Mouse (Mus musculus) ES-E14 (cell line): ENCODE data around the gene Taldo1. TPM values are rescaled to one million over a fixed set of nuclear protein-coding genes. Genes with fewer than 3 reads are reported as not detected.

ENCODE experiments used
- DNase-seq: peaks from one replicate; pipeline ENCODE4 v3.0.0-alpha.2; 2013; ENCODE audit warnings: low read depth, low spot score
- H3K27ac ChIP-seq: 2 replicates; pipeline ENCODE4 v1.5.1; 2012; ENCODE audit warnings: low read depth, mild to moderate bottlenecking, low read length, moderate library complexity, mixed read lengths; ENCODE audit not compliant: poor library complexity, insufficient read depth, severe bottlenecking
- H3K36me3 ChIP-seq: 2 replicates; pipeline ENCODE4 v1.6.1; 2012; ENCODE audit warnings: mild to moderate bottlenecking, low read length, moderate library complexity, mixed read lengths; ENCODE audit not compliant: control insufficient read depth, poor library complexity, insufficient read depth, severe bottlenecking
- H3K4me1 ChIP-seq, 2 experiments: fragments of 150-350 bp in 1 of 2; sonication (generic) in 1 of 2; 2 replicates each; pipeline ENCODE4 v1.6.1; 2012; ENCODE audit warnings: low read length in 2 of 2, mild to moderate bottlenecking in 1 of 2, mixed read lengths in 1 of 2; ENCODE audit not compliant: control insufficient read depth in 2 of 2, insufficient read depth in 2 of 2, poor library complexity in 1 of 2
- H3K4me3 ChIP-seq, 2 experiments: fragments of 150-350 bp in 1 of 2; sonication (generic) in 1 of 2; 2 replicates each; pipeline ENCODE4 v1.5.1; 2012; ENCODE audit warnings: low read length in 2 of 2, low read depth in 1 of 2, mild to moderate bottlenecking in 1 of 2, mixed read lengths in 1 of 2; ENCODE audit not compliant: insufficient read depth in 1 of 2, poor library complexity in 1 of 2, severe bottlenecking in 1 of 2
- H3K9ac ChIP-seq: 2 replicates; pipeline ENCODE4 v1.6.1; 2012; ENCODE audit warnings: low read depth, mild to moderate bottlenecking, low read length, mixed read lengths; ENCODE audit not compliant: poor library complexity, insufficient read depth, severe bottlenecking
- H3K9me3 ChIP-seq: fragments of 150-350 bp; sonication (generic); 2 replicates; pipeline ENCODE4 v1.6.1; 2012; ENCODE audit warnings: low read depth, mild to moderate bottlenecking, low read length; ENCODE audit not compliant: control insufficient read depth, insufficient read depth
- CHD2 ChIP-seq: IDR thresholded peaks from 2 replicates; pipeline ENCODE4 v1.6.1; 2014; ENCODE audit warnings: mild to moderate bottlenecking, low read depth, low read length, inconsistent platforms
- HCFC1 ChIP-seq: IDR thresholded peaks from 2 replicates; pipeline ENCODE4 v1.6.1; 2012; ENCODE audit warnings: low read length, inconsistent platforms, borderline replicate concordance; ENCODE audit not compliant: insufficient read depth
- MAFK ChIP-seq: IDR thresholded peaks from 2 replicates; pipeline ENCODE4 v1.6.1; 2014; ENCODE audit warnings: mild to moderate bottlenecking, low read depth, low read length, inconsistent platforms; ENCODE audit not compliant: insufficient read depth
- ZC3H11A ChIP-seq: IDR thresholded peaks from 2 replicates; pipeline ENCODE4 v1.6.1; 2012; ENCODE audit warnings: low read depth, mild to moderate bottlenecking, inconsistent platforms, low read length, borderline replicate concordance
- ZNF384 ChIP-seq: IDR thresholded peaks from 2 replicates; pipeline ENCODE4 v1.6.1; 2012; ENCODE audit warnings: low read depth, low read length, inconsistent platforms
- in situ Hi-C, 2 experiments: fragments of 600-800 bp; cut with MboI; formaldehyde crosslinking; loops; one replicate each; pipeline ENCODE4 v1.15.1; 2025; ENCODE audit warnings: low sequenced_read_pairs in 2 of 2, inconsistent platforms in 1 of 2; ENCODE audit not compliant: unreplicated experiment in 2 of 2
- total RNA-seq: library from RNA; depleted of rRNA; stranded (reverse); fragments of 300-350 nt; gene quantifications from 2 replicates; pipeline ENCODE4 v1.2.3, GENCODE M21; 2012

Taldo1 gene
- total RNA-seq, 1 experiment: 327 TPM

GRCm38 (mm10) chr7:141388487-141389109 is 3.4 kb upstream of the Taldo1 start:
- Histone ChIP-seq H3K4me1 (peaks cover 0 to 2% of the 10 kb centered on the region in 2 experiments; a peak in 2 of 4 replicates), H3K9ac (no peak overlapping the region), H3K9me3 (no peaks in the 10 kb centered on the region), H3K27ac (no peak overlapping the region), H3K4me3 (no peak overlapping the region), H3K36me3 (no peaks in the 10 kb centered on the region)
- in situ Hi-C loops: no loop called here
- TF ChIP-seq MAFK (no peak), HCFC1 (no peak), CHD2 (no peak), ZC3H11A (no peak), ZNF384 (no peak)
- no peak for DNase-seq

DNA sequence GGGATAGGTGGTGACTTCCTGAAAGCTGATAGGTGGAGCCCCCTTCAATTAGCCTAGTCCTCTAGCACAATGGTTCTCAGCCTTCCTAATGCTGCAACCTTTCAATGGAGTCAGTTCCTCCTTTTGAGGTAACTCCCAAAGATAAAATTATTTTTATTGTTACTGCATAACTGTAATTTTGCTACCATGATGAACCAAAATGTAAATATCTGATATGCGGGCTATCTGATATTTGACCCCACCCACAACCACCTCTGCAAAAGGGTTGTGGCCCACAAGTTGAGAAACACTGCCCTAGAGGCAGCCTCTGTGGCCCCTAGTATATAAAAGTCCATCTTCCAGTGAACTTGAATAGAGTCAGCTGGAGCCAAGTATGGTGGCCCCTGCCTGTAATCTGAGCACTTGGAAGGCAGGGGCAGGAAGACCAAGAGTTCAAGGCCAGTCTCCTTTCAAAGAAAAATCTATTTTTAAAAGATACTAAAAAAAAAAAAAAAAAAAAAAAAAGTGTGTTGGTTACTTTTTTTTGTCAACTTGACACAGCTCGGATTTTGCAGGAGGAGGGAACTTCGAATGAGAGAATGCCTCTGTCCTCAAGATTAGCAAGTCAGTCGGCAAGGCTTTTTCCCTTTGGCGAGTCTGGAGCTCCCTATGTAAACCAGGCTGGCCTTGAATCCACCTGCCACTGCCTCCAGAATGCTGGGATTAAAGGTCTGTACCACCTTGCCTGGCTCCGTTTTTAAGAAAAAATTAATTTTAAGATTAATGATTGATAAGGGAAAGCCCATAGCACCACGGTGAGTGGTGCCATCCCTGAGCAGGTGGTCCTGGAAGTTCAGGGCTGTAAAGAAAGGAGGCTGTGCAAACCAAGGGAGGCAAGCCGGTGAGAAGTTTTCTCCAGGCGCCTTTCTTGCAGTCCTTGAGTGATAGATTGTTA is 1.4 kb upstream of the Taldo1 start:
- no peak for DNase-seq
- Histone ChIP-seq H3K36me3 (peaks cover 3% of the 10 kb centered on the region), H3K9ac (no peak overlapping the region), H3K9me3 (no peaks in the 10 kb centered on the region), H3K4me3 (no peak overlapping the region), H3K27ac (no peak overlapping the region), H3K4me1 (peaks cover 0 to 2% of the 10 kb centered on the region in 2 experiments; a peak in 1 of 4 replicates)
- TF ChIP-seq MAFK (no peak), ZNF384 (0 out of 2 replicates have a peak, but pooled peaks have one; percentile 30)
- in situ Hi-C loops: no loop called here

GRCm38 (mm10) chr7:141392552-141393222 is 688 bp downstream of the Taldo1 start:
- TF ChIP-seq ZC3H11A (no peak), ZNF384 (no peak), CHD2 (no peak), HCFC1 (no peak)
- Histone ChIP-seq H3K9ac (peak overlapping the region; percentile 65; the same call in 1 of the 2 replicates), H3K36me3 (peaks cover 12% of the 10 kb centered on the region), H3K4me1 (peaks cover 0 to 2% of the 10 kb centered on the region in 2 experiments; a peak in 1 of 4 replicates), H3K27ac (no peak overlapping the region), H3K9me3 (no peaks in the 10 kb centered on the region), H3K4me3 (peak overlapping the region; percentile 81 to 100)
- DNase-seq: no peak
- in situ Hi-C loops: no loop called here

DNA sequence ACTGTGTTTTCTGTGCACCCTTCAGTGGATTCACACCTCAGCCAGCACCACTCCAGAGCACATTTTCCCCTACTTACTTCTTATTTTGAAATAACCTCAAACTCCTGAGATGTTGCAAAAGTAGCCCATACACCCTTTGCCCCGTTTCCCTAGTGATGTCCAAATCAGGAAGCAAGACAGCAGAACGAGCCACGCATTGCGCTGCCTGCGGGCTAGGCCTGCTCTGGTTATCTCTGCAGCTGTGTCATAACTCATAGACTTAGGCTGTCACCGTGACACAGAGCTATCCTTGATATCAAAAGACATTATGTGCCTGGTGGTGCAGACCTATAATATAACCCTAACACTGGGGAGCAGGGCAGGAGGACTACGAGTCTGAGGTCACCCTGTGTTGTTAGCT is 2.2 kb downstream of the Taldo1 start:
- no peaks in the 10 kb centered on the region for H3K9me3 ChIP-seq
- peaks cover 0 to 2% of the 10 kb centered on the region in 2 experiments; a peak in 1 of 4 replicates for H3K4me1 ChIP-seq
- in situ Hi-C loops: no loop called here
- H3K4me3 ChIP-seq: no peak overlapping the region
- no peak overlapping the region for H3K27ac ChIP-seq
- TF ChIP-seq ZC3H11A (no peak), CHD2 (no peak), HCFC1 (no peak), MAFK (no peak), ZNF384 (no peak)
- H3K36me3 ChIP-seq: peaks cover 23% of the 10 kb centered on the region
- DNase-seq: no peak
- H3K9ac ChIP-seq: no peak overlapping the region
